Mouse (Mus musculus) heart, adult 2 months (tissue): Measurements from ENCODE around the gene Mknk1.

Experiments used
- CTCF ChIP-seq: fragments of 200-600 bp; IDR thresholded peaks from 2 replicates; pipeline ENCODE4 v1.8.1; 2022; ENCODE audit warnings: antibody characterized with exemption, mild to moderate bottlenecking, moderate library complexity
- EP300 ChIP-seq: fragments of 200-500 bp; IDR thresholded peaks from 2 replicates; pipeline ENCODE4 v1.6.1; 2011; ENCODE audit warnings: low read depth, low read length, control low read depth; ENCODE audit not compliant: insufficient read depth
- POLR2A ChIP-seq: fragments of 200-500 bp; IDR thresholded peaks from 2 replicates; pipeline ENCODE4 v1.6.1; 2011; ENCODE audit warnings: mild to moderate bottlenecking, low read depth, low read length, control low read depth; ENCODE audit not compliant: insufficient read depth

DNA sequence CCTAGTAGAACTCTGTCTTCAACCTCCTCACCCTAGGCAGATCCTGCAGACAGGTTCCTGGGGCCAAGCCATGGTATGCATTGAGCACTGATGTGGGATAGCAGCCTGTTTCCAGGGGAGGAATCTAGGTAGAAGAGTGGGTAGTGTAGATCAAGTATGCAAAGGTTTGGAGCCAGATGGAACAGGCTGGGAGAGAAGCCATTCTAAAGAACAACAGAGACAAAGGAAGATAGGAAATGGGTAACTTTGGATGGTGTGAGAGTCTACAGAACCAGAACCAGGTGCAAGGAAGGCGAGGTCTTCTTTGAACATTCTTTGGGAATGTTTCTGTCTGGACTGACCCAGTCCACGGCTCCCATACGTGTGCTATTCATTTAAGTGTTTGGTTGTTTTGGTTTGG lies 11.9 kb upstream of the Mknk1 start:
- TF ChIP-seq POLR2A (no peak), CTCF (no peak), EP300 (no peak)
